Mouse (Mus musculus) spleen, postnatal 14 days (tissue): ENCODE measurements at regions not wholly inside any gene's neighbourhood (a gene's known extent, or its start where the extent isn't known, plus 50 kb on each side); places are given as distances from the start of the nearest gene placed in this dataset.

ENCODE experiments used
- DNase-seq, 2 experiments: peaks; one replicate each; pipeline ENCODE4 v3.0.0; 2021 to 2022; ENCODE audit warnings: low spot score in 2 of 2

DNA sequence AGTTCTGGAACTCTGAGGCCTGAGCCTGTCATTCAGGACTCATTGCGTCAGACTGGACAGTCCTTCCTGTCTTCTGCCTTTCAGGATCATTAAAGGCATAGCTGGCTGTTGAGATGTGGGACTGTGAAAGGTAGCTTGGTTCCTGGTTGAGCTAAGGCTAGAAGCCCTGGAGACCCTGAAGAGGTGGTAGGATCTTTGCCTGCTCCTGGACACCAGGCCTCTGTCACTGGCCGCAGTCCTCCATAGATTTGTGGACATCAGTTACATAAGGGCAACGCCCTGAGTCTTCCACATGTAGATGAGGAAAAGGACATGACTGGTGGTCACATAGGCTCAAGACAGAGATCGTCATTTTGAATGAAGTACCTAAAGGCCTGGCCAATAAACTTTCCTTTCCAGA is 127.9 kb downstream of the Opa1 start:
- no peak for DNase-seq

DNA sequence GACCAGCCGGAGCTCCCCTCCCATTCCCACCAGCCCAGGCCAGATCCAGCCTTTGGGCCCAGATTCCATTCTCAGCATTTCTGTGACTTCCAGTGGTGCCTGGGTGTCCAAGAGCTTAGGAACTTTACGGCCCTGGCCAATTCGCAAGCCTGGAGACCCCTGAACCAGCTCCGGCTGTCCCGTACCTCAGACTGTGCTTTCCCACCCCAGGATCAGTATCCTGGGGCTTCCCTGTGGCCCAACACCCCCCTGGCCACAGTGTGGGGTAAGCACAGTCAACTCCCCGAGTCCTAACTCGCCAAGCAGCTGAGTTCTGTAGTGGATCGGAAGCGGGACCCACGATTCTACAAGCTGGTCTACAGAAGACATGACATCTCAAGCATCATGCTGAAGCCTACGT is 128.5 kb downstream of the Opa1 start:
- no peak for DNase-seq

DNA sequence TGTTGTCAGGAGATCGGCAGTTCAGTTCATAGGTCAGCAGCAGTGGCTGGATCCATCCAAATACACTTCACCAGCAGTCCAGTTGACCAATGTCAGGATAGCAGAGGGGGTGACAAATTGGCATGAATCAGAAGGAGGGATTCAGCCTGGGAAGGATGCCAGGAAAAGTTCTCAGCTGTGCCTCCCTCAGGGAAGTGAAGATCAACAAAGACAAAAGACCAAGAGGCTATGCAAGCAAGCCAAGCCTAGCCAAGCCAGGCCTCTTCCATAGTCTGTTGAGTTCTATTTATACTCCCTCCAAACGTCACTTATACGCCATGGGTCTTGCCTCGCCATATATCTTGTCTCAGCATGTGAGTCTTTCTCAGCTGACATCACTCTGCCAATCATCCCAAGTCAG is 129.9 kb downstream of the Opa1 start:
- DNase-seq, result no peak

DNA sequence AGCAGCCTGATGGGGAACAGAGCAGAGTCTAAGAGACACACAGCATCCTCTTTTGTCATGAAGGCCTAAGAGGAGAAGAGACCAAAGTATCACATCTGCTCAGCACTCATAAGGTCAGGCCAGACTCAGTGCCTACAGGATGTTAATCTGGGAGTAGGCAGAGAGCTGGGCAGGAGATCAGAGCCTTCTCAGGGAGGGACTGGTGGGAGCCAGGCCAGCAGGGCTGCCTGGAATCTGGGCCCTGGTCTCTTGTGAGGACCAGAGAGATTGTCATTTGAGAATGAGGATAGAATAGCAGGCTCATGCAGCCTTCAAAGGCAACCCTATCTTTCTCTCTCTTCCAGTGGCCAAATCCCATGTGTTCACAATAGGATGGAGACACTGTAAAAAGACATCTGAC is 132.3 kb downstream of the Opa1 start:
- DNase-seq, result no peak

DNA sequence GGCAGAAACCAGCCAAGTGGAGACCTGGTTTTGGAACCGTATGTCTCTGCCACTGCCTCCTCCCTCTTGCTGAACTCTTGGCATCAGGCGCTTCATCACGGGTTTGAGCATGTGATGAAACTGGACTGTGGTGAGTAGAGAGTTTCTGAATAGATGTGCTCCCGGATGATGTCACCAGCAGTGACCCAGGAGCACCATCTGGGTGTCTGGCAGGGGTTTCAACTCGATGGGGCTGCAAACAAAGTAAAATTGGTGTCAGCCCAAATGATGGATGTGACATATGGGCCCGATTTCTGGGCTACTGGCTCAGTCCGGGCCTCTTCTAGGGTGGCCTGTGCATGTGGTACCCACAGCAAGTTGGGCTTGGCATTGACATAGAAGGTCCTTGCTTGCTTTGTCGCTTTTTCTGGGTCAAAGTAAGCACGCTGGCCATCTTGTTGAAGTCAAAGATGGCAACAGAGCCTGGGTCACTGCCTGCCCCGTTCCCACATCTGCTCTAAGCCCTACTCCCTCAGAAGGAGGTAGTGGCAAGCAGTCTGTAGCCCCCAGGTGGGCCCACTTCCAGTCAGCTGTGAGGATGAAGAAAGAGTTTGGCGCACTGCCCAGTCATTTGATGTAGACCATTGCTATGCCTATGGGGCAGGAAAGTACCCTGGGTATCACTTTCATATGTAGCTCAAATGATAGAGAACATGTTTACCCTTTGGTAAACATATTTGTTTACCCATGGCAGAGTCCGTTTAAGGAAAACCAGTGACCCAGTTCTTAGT is 133.0 kb downstream of the Opa1 start:
- DNase-seq, result no peak

DNA sequence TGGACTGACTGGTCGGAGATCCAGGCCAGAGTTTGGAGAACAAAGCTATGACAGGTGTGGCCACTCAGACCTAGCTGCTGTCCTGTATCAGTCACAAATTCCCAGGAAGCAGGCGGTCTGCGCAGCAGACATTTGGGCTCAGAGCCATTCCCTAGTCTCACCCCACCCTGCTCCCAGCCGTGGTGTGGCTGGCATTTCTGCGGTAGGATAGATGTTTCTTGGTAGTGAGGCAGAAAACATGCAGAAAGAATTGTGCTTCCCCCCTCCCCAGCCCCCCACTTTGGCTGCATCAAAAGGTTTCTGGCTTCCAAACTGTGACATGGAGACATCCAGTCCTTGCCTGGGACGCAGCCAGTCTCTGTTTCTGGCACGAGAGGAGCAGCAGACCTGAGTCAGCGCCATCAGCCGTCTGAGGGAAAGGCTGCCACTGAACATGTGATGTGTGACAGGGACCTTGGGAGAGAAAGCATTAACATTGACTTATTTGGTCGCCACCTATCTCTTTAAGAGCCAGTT is 135.5 kb downstream of the Opa1 start:
- no peak for DNase-seq

DNA sequence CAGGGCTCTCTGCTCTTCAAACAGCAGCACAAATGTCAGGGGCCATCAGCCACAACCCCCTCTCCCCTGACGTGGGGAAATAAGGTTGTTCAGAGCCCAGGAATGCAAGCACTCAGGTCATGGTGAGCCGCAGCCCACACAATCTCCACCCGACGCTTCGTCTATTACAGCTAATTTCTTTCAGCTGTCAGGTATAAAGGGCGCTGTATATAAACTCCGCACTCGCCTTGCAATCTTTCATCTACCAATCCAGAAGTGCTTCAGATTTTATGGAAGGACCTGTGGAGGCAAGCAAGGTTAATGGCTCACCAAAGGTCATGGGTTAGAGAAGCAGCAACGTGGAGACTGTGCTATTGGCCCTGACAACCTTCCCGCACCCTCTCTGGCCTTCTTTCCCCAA is 139.8 kb downstream of the Opa1 start:
- no peak for DNase-seq

DNA sequence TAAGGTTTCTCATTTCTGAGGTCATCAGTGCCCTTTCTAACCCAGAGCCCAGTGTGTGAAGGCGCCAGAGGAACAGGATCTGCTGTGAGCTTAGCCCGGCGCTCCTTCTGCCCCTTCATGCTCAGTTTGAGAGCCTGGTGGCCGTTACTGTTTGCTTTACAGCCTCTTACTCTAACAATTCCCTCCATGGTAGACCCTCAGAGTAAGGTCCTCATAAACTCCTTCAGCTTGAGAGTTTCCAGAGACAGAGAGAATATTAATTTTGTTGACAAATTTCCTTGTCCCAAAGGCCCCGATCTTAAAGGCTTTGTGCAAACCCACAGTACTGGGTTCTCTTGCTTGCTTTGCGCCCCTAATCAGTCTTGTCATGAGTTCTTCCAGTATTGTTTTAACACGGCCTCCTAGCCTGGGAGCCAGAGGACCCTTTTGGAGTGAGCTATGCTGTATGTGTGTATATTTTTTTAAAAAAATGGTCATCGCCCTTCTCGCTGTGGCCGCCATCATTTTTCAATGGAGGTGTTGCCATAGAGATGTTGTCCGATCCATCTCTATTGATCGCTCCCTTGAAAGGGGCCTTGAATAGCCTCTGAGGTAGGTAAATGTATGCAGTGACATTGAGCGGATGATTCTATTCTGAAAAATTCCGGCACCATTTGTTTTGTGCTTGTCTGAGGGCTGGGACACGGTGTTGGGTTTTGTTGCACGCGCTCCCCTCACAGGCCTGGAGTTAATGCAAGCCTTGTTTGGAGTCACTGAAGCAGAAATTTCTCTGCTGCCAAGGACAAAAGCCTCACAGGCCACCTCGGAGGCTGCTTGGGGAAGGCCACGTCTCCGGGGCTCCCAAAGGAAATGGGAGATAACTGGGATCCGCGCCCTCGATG is 140.7 kb downstream of the Opa1 start:
- no peak for DNase-seq

DNA sequence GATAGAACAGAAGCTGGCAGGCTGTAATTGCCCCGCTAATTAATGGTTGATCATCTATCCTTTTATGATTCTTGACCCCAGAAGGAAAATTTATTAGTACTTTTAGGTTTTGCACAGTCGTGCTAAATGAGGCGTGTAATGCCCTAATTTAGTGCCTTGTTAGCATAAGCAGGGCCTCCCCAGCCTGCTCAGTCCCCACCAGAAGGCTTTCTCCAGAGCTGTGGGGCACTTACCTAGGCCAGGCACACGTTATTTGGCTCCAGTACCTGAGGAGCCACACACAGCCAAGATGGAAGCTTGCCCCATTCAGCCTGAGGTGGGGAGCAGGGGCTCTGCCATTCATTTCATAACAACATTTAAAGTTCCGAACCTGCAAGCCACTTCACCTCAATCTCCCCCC is 146.0 kb downstream of the Opa1 start:
- DNase-seq, result no peak

DNA sequence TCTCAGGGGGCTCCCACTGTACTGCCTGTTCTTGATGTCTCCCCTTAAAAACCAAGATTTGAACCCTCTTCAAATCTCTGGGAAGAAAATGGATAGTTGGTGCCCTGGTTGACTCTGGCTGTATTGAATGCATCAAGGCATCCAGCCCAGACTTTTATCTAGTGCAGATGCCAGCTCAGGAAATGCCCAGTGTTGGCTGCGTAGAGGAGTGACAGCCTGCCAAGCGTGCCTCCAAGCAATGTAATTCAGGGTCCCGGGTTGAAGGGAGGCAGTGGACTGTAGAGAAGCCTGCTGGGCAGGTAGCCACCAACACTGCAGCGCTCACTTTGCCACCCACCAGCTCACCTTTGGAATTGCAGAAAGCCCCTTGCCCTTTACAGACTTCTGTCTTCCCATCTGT is 146.4 kb downstream of the Opa1 start:
- no peak for DNase-seq

DNA sequence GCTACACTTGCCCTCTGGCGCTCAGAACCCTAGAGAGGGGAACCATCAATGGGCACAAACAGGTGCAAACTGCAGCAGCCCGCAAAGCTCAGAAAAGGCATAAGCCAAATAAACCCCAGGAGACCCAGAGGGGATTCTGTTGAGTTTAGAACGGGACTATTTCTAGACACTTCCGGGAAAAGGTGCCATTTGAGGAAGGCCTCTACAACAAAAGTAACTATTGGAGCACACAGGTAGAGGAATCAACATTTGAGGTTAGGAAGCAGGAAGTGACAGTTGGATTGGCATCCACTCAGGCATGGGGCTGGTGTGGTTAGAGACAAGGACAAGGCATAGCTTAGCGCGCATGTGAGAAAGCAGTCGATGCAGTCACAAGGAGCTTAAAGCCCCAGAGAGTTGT is 148.3 kb downstream of the Opa1 start:
- DNase-seq, result no peak

DNA sequence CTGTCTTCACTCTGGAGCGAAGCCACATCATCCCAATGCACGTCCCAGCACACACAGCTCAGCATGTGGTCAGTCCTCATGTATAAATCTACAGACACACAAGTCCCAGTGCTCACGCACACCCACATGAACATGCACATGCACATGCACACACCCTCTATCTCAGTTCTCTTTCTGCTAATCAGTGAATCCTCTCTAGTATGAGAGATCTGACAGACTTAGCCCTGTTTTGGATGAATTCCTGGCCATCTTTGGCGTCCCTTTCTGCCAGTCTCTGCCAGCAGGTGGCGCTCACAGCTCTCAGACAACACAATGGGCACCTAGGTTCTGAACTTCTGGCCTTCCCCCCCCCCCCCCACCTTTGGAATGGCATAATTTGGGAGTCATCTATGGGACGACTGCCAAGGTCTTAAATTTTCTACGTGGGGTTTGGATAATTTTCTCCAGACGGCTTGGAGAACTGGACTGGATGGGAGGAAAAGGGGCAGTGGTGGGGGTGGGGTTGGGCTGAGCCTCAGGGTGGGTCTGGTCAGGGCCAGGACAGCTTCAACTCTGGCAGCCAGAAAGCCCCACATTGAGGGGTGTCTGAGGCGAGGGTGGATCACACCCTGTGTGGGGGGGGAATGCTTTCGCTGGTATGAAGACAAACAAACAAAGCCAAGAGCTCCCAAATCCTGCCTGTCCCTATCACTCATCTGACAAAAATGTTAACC is 149.8 kb downstream of the Opa1 start:
- peak; percentile 46 to 66 for DNase-seq

DNA sequence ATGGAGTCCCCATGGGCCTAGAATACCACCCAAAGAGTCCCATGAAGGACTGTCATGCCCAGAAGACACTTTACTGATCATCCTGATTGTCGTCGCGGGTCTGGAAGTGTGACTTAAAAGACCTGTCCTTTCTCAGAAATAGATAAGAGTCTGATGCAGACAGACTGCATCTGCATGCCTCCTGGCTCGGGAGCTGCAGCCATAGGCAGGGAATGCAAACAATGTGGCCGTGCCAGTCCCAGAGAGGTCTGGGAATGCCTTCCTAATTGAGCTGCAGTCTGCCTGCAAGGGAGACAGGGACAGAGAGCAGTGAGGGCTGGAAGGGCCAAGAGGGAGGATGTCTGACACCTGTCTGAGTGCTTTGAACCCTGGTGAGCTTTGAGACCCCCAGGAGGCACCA is 150.9 kb downstream of the Opa1 start:
- DNase-seq, result no peak

DNA sequence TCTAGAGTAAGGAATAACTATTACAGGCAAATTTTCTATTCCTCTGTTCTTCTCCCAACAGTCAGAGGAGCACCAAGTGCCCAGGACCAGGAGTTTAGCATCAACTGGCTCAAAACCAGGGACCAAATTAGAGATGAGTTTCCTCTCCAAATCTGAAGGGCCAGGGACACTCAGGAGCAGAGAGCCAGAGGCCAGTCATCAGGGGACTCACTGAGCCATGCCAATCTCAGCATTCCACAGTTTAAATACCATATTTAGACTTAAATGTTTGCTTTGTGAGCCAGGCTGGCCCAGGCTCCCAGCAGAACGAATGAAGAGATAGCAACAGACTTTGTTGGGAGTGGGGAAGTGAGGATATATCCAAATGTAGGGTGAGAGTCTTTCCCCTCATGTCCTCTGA is 153.8 kb downstream of the Opa1 start:
- DNase-seq, result no peak

DNA sequence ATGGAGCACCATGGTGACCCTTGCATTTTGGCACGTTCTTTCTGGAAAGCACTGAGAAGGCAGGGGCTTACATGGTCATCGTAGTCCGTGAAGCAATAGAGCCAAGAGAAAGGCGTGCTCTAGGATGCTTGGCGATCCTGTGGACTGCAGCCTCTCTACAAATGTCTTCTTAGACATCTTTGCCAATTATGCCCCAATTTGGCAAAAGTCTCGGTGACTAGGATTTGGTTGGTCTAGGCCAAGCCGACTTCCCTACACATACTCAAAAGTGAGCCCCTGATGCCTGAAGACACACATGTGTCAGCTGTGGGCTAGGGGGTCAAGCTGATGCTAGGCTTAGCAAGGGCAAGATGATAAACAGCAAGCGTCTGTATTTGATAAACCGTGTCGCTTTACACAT is 154.7 kb downstream of the Opa1 start:
- DNase-seq, result no peak

DNA sequence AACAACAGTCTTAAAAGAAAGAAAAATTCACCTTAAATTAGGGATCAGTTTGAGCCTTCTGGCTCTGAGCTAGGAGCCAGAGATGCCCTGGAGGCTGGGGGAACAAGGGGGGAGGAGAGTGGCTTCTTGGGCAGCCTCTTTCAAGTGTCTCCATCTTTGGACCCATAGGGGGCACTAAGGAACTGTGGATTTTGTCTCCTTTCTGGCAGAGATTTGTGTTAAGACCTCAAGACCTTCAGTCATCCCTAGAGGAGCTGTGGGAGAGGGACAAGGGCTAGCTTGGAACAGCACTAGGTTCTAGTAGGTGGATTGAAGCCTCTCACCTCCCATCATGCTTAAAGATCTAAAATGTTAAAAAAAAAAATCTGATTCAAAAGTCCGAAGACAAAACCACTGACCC is 155.2 kb downstream of the Opa1 start:
- no peak for DNase-seq

DNA sequence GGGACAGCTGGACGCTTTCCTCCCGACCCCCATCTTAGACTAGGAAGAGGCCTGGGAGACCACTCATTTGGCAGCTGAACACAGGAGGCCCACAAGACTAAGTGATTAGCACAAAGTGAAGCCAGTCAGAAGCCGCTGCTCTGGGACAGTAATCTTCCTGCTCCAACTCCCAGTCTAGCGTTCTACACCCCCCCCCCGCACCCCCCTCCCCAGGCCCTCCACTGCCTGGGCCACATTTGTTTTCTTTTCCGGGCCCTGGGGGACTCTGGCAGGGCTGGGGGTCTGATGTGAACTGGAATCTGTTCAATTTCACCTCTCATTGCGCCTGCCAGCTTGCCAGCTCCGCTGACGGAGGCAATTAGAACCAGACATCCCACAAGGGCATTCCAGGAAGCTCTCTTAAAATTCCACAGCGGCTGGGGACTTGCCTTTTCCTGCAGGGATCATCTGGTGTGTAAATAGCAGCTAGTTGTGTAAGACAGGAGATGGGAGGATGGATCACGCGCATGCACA is 155.7 kb downstream of the Opa1 start:
- DNase-seq, result no peak

DNA sequence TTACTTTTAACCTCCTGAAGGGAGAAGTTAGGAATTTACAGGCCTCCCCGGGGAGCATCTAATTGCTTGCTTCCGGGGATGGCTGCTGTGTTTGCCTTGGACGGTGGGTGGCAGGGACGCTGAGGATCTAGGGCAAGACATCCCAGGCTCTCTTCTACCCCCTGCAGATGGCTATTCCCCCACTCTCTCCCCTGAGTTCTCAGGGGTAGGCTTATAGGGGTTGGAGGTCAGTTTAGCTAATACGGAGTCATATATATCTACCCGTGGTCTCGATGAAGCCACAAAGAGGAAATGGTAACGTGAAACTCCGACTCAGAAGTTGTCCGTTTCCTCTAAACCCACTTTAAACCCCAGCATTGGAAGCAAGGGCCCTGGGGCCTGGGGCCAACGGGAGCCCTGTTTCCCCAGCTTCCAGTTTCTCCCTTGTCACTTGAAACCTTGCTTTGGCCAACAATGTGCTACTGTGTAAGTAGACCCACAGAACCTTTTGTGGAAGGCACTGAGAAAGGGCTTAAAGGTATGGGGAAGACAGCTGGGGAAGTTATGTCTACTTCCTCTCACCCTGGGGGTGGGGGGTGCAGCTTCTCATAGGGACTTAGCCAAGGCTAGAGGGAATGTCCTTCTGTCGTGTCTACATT is 156.4 kb downstream of the Opa1 start:
- DNase-seq, result no peak

DNA sequence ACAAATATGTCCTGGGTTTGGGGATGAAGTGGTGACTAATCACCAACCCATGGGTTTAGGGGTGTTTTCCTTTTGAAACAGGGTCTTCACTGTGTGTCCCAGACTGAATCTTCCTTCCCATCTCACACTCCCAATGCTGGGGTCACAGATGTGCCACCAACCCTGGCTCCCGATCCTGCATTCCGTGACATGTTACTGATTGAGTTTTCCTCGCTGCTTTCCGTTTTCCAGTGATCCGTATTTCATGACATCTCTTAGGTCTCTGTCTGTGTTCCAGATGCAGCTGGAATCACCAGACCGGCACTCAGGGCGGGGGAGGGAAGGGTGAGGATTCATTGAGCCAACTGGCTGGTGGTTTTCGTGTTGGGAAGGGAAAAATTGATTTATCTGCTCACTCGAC is 157.1 kb downstream of the Opa1 start:
- no peak for DNase-seq

DNA sequence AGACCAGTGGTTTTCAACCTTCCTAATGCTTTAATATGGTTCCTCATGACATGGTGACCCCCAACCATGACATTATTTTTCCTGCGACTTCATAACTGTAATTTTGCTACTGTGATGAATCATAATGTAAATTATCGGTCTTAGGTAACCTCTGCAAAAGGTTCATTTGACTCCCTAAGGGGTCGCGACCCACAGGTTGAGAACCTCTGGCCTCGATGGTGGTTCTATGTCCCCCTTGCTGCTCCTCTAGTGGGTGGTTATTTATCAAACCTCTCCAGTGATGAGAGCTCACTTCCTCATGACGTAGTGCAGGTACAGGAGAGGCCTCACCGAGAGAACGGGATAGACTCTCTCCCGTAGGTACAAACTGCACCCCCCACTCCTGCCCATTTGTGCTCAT is 158.9 kb downstream of the Opa1 start:
- no peak for DNase-seq

DNA sequence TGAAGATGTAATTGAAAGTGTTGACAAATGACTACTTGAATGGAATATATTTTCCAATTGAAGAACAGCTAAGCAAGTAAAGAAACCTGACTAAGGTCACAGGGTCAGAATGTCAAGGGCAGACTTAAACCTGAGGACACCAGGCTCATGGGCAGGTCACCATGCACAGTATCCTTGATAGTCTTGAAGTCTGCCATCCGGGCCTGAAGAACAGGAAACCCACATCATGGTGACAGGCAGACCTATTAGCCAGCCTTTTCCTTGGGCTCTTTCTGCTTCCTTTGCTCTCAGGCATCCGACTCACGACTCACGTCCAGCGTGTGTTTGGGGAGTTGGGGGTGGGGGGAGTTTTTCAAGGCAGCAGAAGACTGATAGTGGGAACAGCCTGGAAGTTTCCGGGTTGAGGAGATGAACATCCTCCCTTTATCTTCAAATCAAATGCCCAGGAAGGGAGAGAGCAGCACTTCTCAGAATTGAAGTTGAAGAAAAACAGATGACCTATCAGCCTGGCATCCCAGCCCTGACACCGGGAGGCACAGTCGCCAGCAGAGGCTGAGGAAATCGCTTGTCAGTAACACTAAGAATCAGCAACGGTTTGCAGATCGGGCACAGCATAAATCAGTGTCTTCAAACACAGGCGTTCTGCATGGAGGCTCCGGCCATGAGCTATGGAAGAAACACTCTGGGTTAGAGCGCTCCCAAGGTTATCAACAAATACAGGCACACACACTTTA is 163.5 kb downstream of the Opa1 start:
- no peak for DNase-seq
